Mouse (Mus musculus) NIH3T3 (cell line): ENCODE measurements at regions not wholly inside any gene's neighbourhood (a gene's known extent, or its start where the extent isn't known, plus 50 kb on each side); places are given as distances from the start of the nearest gene placed in this dataset.

Source experiments
- DNase-seq: peaks from one replicate; pipeline ENCODE4 v3.0.0-alpha.2; 2012; ENCODE audit warnings: low read depth

- peak; percentile 21 for DNase-seq
These were observed 204.4 kb upstream of the Cited2 start for GRCm38 (mm10) chr10:17518423-17519175.

DNA sequence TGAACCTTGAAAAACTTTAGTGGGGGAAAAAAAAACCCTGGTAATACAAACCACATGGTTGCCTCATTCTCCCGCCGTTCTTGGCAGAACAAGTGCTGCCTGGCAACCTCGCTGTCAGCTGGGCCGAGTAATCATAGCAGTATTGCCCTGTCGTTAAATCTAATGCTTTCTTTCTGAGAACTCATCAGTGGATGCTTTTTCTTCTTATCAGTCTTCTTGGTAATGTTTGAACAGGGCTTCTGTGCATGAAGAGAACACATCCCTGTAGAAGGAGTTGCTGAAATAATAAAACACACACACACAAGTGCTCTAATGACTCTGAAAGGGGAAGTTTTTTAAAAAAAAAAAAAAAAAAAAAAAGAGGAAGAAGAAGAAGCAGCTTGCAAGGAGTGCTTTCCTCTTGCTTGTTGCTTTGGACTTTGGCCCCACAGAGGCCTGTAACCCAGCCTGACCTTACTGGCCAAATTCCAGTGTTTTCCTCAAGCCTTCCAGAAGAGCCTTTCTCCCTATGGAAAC lies 200.9 kb upstream of the Cited2 start:
- peak; percentile 91 for DNase-seq

DNA sequence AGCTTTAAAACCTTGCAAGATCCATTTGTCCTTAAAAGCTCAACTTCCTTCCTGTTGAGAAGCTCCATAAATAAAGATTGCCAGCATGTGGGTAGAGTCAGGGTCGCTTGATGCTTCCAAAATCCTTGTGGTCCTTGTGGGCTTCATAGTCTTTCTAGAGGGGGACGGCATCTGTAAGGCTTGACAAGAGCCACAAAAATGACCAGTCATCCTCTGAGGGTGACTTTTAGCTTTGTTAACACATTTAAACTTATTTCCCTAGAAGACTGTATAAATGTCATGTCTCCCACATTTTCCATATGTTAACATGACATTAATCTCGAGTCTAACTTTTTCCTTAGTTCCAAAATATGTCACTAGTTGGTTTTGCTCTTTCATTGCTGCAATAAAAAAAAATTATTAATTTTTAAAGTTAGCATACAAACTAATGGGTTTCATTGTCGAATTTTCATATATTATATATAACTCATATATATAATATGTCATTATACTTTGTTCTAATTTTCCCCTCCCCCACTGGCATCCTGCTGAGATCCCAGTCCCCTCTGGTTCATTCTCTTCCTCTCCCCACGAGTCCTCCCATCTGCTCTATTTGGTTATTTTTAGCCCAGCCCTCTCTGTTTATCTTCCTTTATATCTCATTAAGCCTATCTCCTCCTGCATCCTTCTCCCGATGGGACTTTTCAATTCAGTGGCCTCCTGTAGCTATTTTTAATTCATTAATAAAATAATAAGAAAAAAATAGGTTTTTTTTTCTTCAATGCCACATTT lies 199.3 kb upstream of the Cited2 start:
- no peak for DNase-seq

DNA sequence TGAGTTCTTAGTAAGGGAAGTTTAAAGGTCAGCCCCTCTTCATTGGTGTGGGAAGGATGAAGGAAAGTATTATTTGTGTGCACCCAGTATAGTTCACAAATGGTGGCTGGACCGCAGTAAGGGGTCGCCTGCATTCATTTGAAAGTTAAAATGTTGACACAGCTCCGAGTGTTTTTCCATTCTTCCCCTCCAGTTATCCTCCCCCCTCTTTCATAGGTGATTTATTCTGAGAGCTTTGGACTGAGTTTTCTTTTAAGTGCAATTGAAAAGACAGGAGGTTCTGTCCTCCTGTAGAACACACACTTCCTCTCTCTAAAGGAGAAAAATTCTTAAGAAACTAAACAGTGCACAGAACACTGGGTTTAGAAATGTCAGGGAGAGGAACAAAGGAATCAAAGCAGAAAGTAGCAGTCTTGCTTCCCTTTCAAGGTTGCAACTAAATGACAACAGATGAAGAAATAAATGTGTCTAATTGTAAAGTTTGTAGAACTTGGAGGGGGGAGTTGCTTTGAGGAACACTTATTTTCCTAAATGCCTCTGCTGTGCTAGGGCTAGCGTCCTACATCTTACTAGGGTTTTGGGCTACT lies 195.8 kb upstream of the Cited2 start:
- no peak for DNase-seq

DNA sequence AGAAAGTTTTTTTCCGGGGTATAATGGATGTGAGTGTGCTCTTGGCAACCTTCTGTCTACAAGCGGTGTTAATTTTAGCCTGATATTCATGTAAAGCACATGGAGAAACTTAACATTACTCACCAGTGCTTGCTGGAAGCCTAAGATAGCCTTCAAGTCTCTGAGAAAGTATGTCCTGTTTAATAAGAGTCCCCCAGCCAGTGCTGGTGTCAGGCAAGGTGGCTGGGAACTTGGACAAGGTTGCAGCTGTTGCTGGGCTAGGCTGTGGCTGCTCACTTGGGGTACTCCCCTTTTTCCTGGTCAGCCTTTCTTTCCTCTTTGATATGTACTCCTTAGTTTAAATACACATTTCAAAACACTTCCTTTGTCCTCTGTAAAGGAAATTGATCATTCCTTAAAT lies 194.9 kb upstream of the Cited2 start:
- DNase-seq: peak; percentile 15

- no peak for DNase-seq
These were observed 194.2 kb upstream of the Cited2 start for GRCm38 (mm10) chr10:17528846-17529245.

DNA sequence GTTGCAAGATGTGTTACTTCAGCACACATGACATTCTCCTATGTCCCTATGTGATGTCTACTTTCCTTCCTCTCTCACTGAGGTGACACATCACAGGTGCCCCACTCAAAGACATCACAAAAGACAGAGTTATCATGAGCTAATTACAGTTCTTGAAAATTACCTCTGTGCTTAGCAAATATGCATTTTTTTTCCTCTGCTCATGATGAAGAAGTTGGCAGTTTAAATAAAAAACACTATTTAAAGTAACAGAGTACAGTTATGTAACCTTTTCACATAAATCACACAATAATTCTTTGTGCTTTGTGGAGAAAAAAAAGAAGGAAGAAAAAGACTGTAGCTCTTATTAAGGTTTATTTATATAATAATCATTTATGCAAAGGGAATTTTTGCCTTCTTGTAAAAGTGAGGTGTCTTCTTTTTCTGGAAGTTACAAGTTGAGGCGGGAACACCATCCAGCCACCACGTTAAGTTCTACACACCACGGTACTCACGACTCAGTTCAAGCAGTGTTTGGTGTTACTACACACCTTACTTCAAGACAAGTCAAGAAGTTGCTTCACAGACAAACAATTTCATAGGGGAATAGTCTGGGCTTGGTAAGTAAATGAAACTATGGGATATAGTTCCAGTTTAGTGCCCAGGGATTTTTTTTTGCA lies 193.0 kb upstream of the Cited2 start:
- no peak for DNase-seq

- peak; percentile 67 for DNase-seq
These were observed 192.0 kb upstream of the Cited2 start for GRCm38 (mm10) chr10:17531021-17531420.

GRCm38 (mm10) chr10:17538944-17539533 lies 184.0 kb upstream of the Cited2 start:
- no peak for DNase-seq

- DNase-seq: no peak
These were observed 182.3 kb upstream of the Cited2 start for GRCm38 (mm10) chr10:17540404-17541375.

- DNase-seq: no peak
These were observed 180.7 kb upstream of the Cited2 start for GRCm38 (mm10) chr10:17542104-17542846.

DNA sequence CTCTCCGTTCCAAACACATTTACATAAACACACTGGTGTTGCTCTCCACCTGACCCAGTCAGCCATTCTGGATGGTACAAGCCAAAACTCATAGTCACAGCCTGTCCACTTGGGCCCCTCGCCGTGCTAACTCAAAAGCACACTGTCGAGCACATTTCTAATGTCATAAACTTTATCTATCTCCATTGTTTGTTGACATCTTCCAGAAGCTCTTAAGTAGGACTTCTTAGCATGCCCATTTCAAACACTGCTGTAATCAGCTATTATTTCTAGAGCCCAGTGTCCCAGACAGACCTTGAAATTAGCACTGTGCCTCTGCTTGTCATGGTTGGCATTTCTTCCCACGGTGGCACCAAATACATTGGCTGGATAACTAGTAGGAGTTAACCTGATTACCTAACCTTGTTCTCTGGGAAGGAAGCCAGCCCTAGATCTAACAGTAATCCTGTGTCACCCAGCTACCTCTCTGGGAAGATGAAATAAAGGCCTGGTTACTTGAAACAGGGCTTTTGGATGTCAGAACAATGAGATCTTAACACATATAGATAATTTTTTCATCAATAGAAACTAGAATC lies 180.1 kb upstream of the Cited2 start:
- no peak for DNase-seq

DNA sequence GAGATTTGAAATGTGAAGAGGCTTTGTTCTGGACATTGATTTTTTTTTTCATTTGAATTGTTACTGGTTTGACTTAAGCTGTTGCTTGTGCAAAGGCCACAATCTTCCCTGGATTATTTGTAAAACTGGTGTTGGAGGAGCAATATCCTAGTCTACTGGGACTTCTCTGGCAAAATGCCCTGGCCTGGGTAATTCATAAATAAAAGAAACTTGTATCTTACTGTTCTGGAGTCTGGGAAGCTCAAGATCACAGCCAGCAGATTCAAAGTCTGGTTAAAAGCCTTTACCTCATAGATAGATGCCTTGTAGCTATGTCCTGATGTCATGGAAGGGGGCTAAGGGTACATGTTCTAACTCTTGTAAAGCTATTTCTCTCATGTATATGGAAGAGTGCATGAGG lies 177.7 kb upstream of the Cited2 start:
- peak; percentile 37 for DNase-seq

- DNase-seq: peak; percentile 58
These were observed 175.0 kb upstream of the Cited2 start for GRCm38 (mm10) chr10:17547986-17548385.

DNA sequence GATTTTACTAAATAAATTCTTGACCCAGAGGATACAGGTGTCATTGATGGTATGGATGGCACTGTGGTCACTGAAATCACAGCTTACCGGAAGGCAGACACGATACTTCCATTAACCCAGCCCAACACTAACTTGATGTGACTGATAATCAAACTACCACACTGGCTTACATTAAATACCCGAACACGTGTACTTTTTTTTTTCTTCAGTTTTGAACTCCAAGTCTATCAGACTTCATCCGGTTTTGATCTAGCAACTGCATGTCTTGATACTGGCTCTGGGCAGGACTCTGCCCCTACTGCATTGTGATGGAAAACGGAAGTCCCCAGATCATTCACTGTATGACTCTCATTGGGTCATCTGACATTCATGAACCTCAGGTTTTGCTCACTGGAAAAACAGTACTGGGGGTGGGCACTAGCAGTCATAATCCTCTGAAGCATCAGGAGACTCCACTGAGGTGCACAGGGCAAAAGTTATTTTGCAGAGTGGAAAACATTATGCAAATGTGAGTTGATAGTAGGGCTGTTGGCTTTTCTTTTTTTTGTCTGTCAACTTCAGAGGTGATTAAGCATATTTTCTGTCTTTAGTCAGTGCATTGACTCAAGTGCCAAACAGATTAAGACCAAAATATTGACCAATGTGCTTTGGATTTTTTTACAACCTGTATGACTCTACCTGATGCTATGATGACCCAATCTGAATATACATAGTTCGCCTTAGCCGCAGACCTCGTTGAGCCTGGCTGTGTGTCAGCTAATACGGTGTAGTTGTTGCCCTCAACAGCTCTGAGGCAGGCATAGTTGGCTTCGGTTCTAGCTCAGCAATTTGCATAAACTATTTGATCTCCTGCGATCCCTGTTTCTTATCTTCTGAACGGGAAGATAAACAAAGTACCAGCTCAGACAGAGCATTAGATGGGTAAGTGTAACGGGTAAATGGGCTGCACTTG lies 174.1 kb upstream of the Cited2 start:
- peak; percentile 27 for DNase-seq

DNA sequence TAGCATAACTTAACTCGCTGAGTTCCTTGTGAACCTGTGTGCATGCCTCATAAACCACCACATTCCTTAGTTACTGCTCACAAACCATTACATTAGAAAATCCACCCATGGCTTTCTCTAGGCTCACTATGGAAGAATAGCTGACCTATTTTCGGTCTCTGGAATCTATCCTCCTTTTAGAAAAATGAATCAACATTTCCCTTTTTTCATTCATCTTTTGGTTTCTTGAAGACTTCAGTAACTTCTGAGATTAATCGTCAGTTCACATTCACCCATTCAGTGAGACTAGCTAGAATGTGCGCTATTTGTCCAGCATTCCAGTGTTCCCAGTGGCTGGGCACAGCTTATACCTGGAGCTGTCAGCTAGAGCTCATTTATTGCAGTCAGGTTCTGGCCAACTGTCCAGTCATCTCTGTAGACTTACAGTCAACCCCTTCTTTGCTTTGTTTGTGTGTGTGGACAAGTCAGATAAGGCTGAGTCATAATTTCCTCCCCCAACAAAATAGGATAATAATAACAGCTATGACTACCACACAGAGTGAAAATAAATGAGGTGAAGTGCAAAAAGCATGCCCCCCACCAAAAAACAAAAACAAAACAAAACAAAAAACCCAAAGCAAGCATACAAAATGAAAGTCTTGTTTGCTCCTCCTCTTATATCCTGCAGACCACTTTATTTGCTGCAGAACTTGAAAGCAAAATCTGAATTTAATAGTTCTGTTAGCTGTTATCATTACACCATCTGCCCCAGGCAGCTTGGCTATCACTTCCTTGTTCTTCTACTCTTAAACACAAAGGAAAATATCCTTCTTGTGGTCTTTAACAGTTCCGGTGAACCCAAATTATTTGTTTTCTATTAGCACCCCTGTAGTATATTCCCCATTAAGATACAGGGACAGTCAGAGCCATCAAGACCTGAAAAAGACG lies 173.0 kb upstream of the Cited2 start:
- peak; percentile 69 for DNase-seq

- DNase-seq: no peak
These were observed 172.4 kb upstream of the Cited2 start for GRCm38 (mm10) chr10:17550638-17551013.
